Mouse (Mus musculus) myocyte (in vitro differentiated cells): ENCODE data around the gene Gm20388.

Source experiments
- CEBPB ChIP-seq: IDR thresholded peaks from 2 replicates; pipeline ENCODE4 v1.6.1; 2011; ENCODE audit warnings: mild to moderate bottlenecking, moderate library complexity; ENCODE audit not compliant: poor library complexity, insufficient read depth, severe bottlenecking
- E2F4 ChIP-seq: IDR thresholded peaks from one replicate; pipeline ENCODE4 v1.6.1; 2011; ENCODE audit warnings: mild to moderate bottlenecking, control low read depth, moderate library complexity; ENCODE audit not compliant: insufficient read depth
- MAX ChIP-seq: IDR thresholded peaks from one replicate; pipeline ENCODE4 v1.6.1; 2011; ENCODE audit warnings: low read depth, mild to moderate bottlenecking, control low read depth
- MYOD1 ChIP-seq, 3 experiments: IDR thresholded peaks; one replicate each; pipeline ENCODE4 v1.6.1; 2011; ENCODE audit warnings: control low read depth in 2 of 3, low read depth in 2 of 3, mild to moderate bottlenecking in 2 of 3, moderate library complexity in 1 of 3; ENCODE audit not compliant: insufficient read length in 2 of 3, control insufficient read depth in 1 of 3
- POLR2A ChIP-seq: IDR thresholded peaks from one replicate; pipeline ENCODE4 v1.6.1; 2011; ENCODE audit warnings: low read depth, mild to moderate bottlenecking, control low read depth, moderate library complexity; ENCODE audit not compliant: insufficient read length
- TCF3 ChIP-seq: IDR thresholded peaks from one replicate; pipeline ENCODE4 v1.6.1; 2011; ENCODE audit warnings: low read depth, control low read depth; ENCODE audit not compliant: insufficient read length

DNA sequence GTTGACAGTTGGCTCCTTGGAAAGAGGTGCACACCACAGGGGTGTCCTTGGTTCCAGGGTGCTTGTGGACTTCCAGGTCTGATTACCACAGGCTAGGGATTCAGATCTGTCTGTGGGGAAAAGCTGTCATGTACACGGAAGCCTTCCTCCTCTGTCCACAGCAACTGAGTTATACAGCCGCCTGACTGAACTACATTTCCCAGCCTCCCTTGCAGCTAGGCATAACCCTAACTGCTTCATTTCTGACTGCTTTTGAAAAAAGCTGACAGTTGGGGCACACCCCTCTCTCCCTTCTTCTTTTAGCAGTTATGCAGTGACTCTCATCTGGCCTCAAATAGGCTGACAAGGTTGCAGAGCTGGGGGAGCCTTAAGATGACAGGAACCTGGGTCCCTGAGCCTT, 901.3 kb downstream of the Gm20388 start:
- TF ChIP-seq E2F4 (no peak), POLR2A (no peak), MYOD1 (IDR thresholded peaks at IDR 0.05; ENCODE audit: control insufficient read depth in 1 of 3, insufficient read length in 2 of 3, low read depth in 2 of 3) (no peak), MAX (no peak), TCF3 (no peak), CEBPB (no peak)
